Mouse (Mus musculus): ENCODE results near the gene Npat.

DNA sequence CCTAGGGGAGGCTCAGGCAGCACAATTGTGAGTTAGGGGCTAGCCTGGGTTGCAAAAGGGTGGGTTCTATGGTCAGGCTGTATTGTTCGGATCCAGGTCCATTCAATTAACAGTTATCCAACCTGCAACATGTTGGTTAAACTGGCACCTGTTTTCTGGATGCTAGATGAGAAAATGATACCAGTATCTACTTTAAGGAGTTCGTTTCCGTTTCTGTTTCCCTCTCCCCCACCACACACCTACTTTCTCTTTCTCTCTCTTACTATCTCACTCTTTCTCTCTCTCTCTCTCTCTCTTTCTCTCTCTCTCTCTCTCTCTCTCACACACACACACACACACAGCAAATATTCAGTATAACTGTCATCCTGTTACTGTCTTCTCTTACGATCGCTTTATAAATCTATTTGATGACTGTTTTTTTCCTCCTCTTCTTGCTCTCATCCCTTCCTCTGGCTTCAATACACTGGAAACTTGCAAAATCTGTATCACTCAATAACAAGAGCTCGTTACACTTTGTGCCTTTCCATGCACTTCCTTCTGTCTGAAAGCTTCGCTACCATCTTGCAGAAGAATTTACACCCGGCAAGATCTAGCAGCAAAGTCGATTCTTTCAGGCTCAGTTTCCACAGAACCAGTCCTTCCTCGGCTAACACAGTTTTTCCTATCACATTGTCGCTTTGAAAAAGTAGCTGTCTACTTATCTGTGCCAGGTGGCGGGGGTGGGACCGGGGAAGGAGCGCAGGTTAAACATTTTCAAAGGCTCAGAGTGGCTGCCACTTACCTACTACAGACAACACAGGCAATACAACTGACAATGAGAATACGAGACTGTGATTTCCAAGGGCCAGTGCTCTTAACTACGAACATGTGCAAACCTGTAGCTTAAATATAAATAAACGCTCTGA is 1.2 kb upstream of the Npat start:
- TF ChIP-seq ZNF384 (IDR thresholded peaks at IDR 0.05; ENCODE audit: low read depth, low read length) = no peak
- TF ChIP-seq HCFC1 (IDR thresholded peaks at IDR 0.05; ENCODE audit: borderline replicate concordance, insufficient read depth, low read length) = no peak
- no peak for TF ChIP-seq MAFK (IDR thresholded peaks at IDR 0.05; ENCODE audit: insufficient read depth, low read depth, low read length)

Measured in ES-E14 (cell line).